Mouse (Mus musculus) lung, postnatal 25 days (tissue): ENCODE data around the gene Ntsr1.

ENCODE experiments used
- DNase-seq: peaks from one replicate; pipeline ENCODE4 v3.0.0; 2022; ENCODE audit warnings: low spot score

Ntsr1 gene

GRCm38 (mm10) chr2:180508455-180509115 lies 8.8 kb downstream of the Ntsr1 start:
- no peak for DNase-seq

- no peak for DNase-seq
Observed at GRCm38 (mm10) chr2:180510867-180511266, 11.1 kb downstream of the Ntsr1 start.

GRCm38 (mm10) chr2:180511875-180512661 lies 12.3 kb downstream of the Ntsr1 start:
- no peak for DNase-seq

GRCm38 (mm10) chr2:180513019-180513418 lies 13.2 kb downstream of the Ntsr1 start:
- no peak for DNase-seq

- no peak for DNase-seq
Observed at GRCm38 (mm10) chr2:180513835-180514234, 14.1 kb downstream of the Ntsr1 start.

- no peak for DNase-seq
Observed at GRCm38 (mm10) chr2:180521437-180522221, 21.9 kb downstream of the Ntsr1 start.

GRCm38 (mm10) chr2:180522825-180523224 lies 23.0 kb downstream of the Ntsr1 start:
- no peak for DNase-seq

- no peak for DNase-seq
Observed at GRCm38 (mm10) chr2:180527447-180527846, 27.7 kb downstream of the Ntsr1 start.

GRCm38 (mm10) chr2:180527883-180528282 lies 28.1 kb downstream of the Ntsr1 start:
- no peak for DNase-seq

- no peak for DNase-seq
Observed at GRCm38 (mm10) chr2:180530130-180530529, 30.4 kb downstream of the Ntsr1 start.

GRCm38 (mm10) chr2:180530584-180530983 lies 30.8 kb downstream of the Ntsr1 start:
- no peak for DNase-seq

- no peak for DNase-seq
Observed at GRCm38 (mm10) chr2:180531671-180532385, 32.1 kb downstream of the Ntsr1 start.

GRCm38 (mm10) chr2:180532386-180532995 lies 32.7 kb downstream of the Ntsr1 start:
- DNase-seq: no peak

- no peak for DNase-seq
Observed at GRCm38 (mm10) chr2:180533237-180533636, 33.5 kb downstream of the Ntsr1 start.

- DNase-seq: no peak
Observed at GRCm38 (mm10) chr2:180543675-180544074, 43.9 kb downstream of the Ntsr1 start.

GRCm38 (mm10) chr2:180545046-180545445 lies 45.3 kb downstream of the Ntsr1 start:
- no peak for DNase-seq

GRCm38 (mm10) chr2:180547384-180548106 lies 47.8 kb downstream of the Ntsr1 start:
- no peak for DNase-seq

GRCm38 (mm10) chr2:180552340-180552739 lies 52.6 kb downstream of the Ntsr1 start:
- no peak for DNase-seq

GRCm38 (mm10) chr2:180555219-180555618 lies 55.4 kb downstream of the Ntsr1 start:
- no peak for DNase-seq

GRCm38 (mm10) chr2:180556470-180556869 lies 56.7 kb downstream of the Ntsr1 start:
- no peak for DNase-seq

- DNase-seq: no peak
Observed at GRCm38 (mm10) chr2:180560245-180560644, 60.5 kb downstream of the Ntsr1 start.
